Mouse (Mus musculus) embryonic fibroblast, embryonic 13.5 days (primary cell): ENCODE measurements around the gene Ehmt2.
"Not testable (repeated sequence)": the region's sequence is repeated elsewhere in the genome, so short reads cannot be mapped to it uniquely, and the experiment has no call there.

Source experiments
- CTCF ChIP-seq: IDR thresholded peaks from 2 replicates; pipeline ENCODE4 v1.5.1; 2011; ENCODE audit warnings: mild to moderate bottlenecking, control low read depth, low read length, moderate library complexity, borderline replicate concordance; ENCODE audit not compliant: insufficient read depth
- POLR2A ChIP-seq: IDR thresholded peaks from 2 replicates; pipeline ENCODE4 v1.6.1; 2011; ENCODE audit warnings: low read depth, mild to moderate bottlenecking, control low read depth, low read length, moderate library complexity

DNA sequence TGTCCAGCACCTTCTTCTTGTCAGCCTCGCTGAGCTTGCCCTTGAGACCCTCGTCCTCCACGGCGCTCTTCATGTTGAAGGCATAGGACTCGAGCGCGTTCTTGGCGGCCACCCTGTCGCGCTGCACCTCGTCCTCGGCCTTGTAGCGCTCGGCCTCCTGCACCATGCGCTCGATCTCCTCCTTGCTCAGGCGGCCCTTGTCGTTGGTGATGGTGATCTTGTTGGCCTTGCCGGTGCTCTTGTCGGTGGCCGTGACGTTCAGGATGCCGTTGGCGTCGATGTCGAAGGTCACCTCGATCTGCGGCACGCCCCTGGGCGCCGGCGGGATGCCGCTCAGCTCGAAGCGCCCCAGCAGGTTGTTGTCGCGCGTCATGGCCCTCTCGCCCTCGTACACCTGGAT, 59.0 kb downstream of the Ehmt2 start:
- not testable (repeated sequence) for TF ChIP-seq CTCF, POLR2A
